Mouse (Mus musculus) ovary, postnatal 14 days (tissue): Measurements from ENCODE around the gene Serpinb2.

ENCODE experiments used
- DNase-seq: peaks from one replicate; pipeline ENCODE4 v3.0.0; 2022; ENCODE audit warnings: low spot score

The Serpinb2 gene

GRCm38 (mm10) chr1:107581220-107581619 is 70.0 kb downstream of the Serpinb2 start:
- no peak for DNase-seq

- DNase-seq: no peak
Measured at GRCm38 (mm10) chr1:107582900-107583299, 71.7 kb downstream of the Serpinb2 start.

- DNase-seq: no peak
Measured at GRCm38 (mm10) chr1:107583958-107584376, 72.7 kb downstream of the Serpinb2 start.

- DNase-seq: no peak
Measured at GRCm38 (mm10) chr1:107584932-107585331, 73.7 kb downstream of the Serpinb2 start.
